Mouse (Mus musculus) heart, embryonic 15.5 days (tissue): ENCODE results near the gene Ccdc154. TPM values are rescaled to one million over a fixed set of nuclear protein-coding genes. Genes with fewer than 3 reads are reported as not detected.
"Not testable (repeated sequence)": the region's sequence is repeated elsewhere in the genome, so short reads cannot be mapped to it uniquely, and the experiment has no call there.

Source experiments
- ATAC-seq: fragments of 200-750 bp; cut with Nextera tagmentation; replicated peaks from 2 replicates; pipeline ENCODE4 v1.8.0; 2017; ENCODE audit warnings: low read depth, moderate TSS enrichment; ENCODE audit not compliant: insufficient number of reproducible peaks, insufficient read depth, low FRiP score
- H3K27ac ChIP-seq: fragments of 300-500 bp; sonication (generic); 2 replicates; pipeline ENCODE4 v1.5.1; 2015; ENCODE audit warnings: mild to moderate bottlenecking, inconsistent platforms
- H3K27me3 ChIP-seq: fragments of 300-500 bp; sonication (generic); 2 replicates; pipeline ENCODE4 v1.6.1; 2015; ENCODE audit warnings: inconsistent platforms
- H3K36me3 ChIP-seq: fragments of 300-500 bp; sonication (generic); 2 replicates; pipeline ENCODE4 v1.6.1; 2015; ENCODE audit warnings: mild to moderate bottlenecking, inconsistent platforms
- H3K4me1 ChIP-seq: fragments of 300-500 bp; sonication (generic); replicated peaks from 2 replicates; pipeline ENCODE4 v1.6.1; 2015; ENCODE audit warnings: inconsistent platforms
- H3K4me2 ChIP-seq: fragments of 300-500 bp; sonication (generic); 2 replicates; pipeline ENCODE4 v1.6.1; 2015; ENCODE audit warnings: inconsistent platforms, mild to moderate bottlenecking, moderate library complexity
- H3K4me3 ChIP-seq: fragments of 300-500 bp; sonication (generic); 2 replicates; pipeline ENCODE4 v1.5.1; 2015; ENCODE audit warnings: mild to moderate bottlenecking, inconsistent platforms
- H3K9ac ChIP-seq: fragments of 300-500 bp; sonication (generic); 2 replicates; pipeline ENCODE4 v1.6.1; 2015; ENCODE audit warnings: mild to moderate bottlenecking, inconsistent platforms
- H3K9me3 ChIP-seq: fragments of 300-500 bp; sonication (generic); replicated peaks from 2 replicates; pipeline ENCODE4 v1.6.1; 2016; ENCODE audit warnings: inconsistent platforms
- WGBS: fragments of 180-500 bp; shearing (Covaris S2); methylation state at CpG from one replicate; pipeline ENCODE4 v1.1.7; 2015; ENCODE audit warnings: mixed read lengths; 5-methylcytosine and 5-hydroxymethylcytosine counted together
- polyA plus RNA-seq: library from polyadenylated mRNA; unstranded; fragments of >200 nt; fragmentation: Nextera tagmentation; extraction: Ambion mirVana; gene quantifications from 2 replicates; pipeline ENCODE4 v1.2.1, GENCODE M21; 2015

The Ccdc154 gene
- polyA plus RNA-seq = 0.05 TPM in 1 of 2 replicates, not detected in the other

GRCm38 (mm10) chr17:25162161-25162560, at the start of gene Ccdc154:
Gene Ccdc154, plus strand, starts transcription at chr17:25162461.
- 90% methylated on average over 1 of the region's 1 CpGs for WGBS
- ATAC-seq = no peak
- Histone ChIP-seq H3K4me3 (no peak within 1 kb of the TSS), H3K4me1 (no peaks in the 10 kb centered on the region), H3K36me3 (peaks cover 17% of the 10 kb centered on the region), H3K4me2 (no peak within 1 kb of the TSS), H3K27me3 (no peaks in the 10 kb centered on the region), H3K9ac (no peak within 1 kb of the TSS), H3K27ac (no peak within 1 kb of the TSS), H3K9me3 (no peaks in the 10 kb centered on the region)

GRCm38 (mm10) chr17:25114908-25115645, 47.2 kb upstream of the Ccdc154 start:
- H3K27ac ChIP-seq = peak overlapping the region; percentile 88
- peak overlapping the region; percentile 66 for H3K4me3 ChIP-seq
- WGBS = 10% methylated on average over 23 of the region's 23 CpGs
- H3K9me3 ChIP-seq = no peaks in the 10 kb centered on the region
- peak overlapping the region; percentile 97 for H3K4me2 ChIP-seq
- ATAC-seq = peak; percentile 68
- no peaks in the 10 kb centered on the region for H3K27me3 ChIP-seq
- peaks cover 30% of the 10 kb centered on the region for H3K4me1 ChIP-seq
- H3K36me3 ChIP-seq = 0 out of 2 replicates have a peak, but pooled peaks cover 9% of the 10 kb centered on the region
- peak overlapping the region; percentile 76 for H3K9ac ChIP-seq

- H3K9me3 ChIP-seq = no peaks in the 10 kb centered on the region
- peak within 1 kb of the TSS; percentile 97 for H3K4me2 ChIP-seq
- ATAC-seq = peak; percentile 90
- peak within 1 kb of the TSS; percentile 66 for H3K4me3 ChIP-seq
- H3K27ac ChIP-seq = peak within 1 kb of the TSS; percentile 88
- 0 out of 2 replicates have a peak, but pooled peaks cover 4% of the 10 kb centered on the region for H3K36me3 ChIP-seq
- peaks cover 30% of the 10 kb centered on the region for H3K4me1 ChIP-seq
- H3K9ac ChIP-seq = peak within 1 kb of the TSS; percentile 76
- WGBS = 5% methylated on average over 40 of the region's 40 CpGs
- H3K27me3 ChIP-seq = no peaks in the 10 kb centered on the region
Measured at GRCm38 (mm10) chr17:25115664-25116432, 46.4 kb upstream of the Ccdc154 start, which contains the start of gene Telo2. Gene Telo2, minus strand, starts transcription at chr17:25115967.

GRCm38 (mm10) chr17:25117263-25117662, 45.0 kb upstream of the Ccdc154 start:
- Histone ChIP-seq H3K27me3 (no peaks in the 10 kb centered on the region), H3K36me3 (no peaks in the 10 kb centered on the region), H3K4me1 (peaks cover 22% of the 10 kb centered on the region), H3K9me3 (no peaks in the 10 kb centered on the region), H3K9ac (no peak overlapping the region), H3K27ac (no peak overlapping the region), H3K4me2 (no peak overlapping the region), H3K4me3 (no peak overlapping the region)
- 35% methylated on average over 4 of the region's 4 CpGs for WGBS
- no peak for ATAC-seq

- H3K36me3 ChIP-seq = no peaks in the 10 kb centered on the region
- no peaks in the 10 kb centered on the region for H3K9me3 ChIP-seq
- 0 out of 2 replicates have a peak, but pooled peaks cover 6% of the 10 kb centered on the region for H3K27me3 ChIP-seq
- 24% methylated on average over 3 of the region's 3 CpGs for WGBS
- no peak for ATAC-seq
- no peak within 1 kb of the TSS for H3K9ac ChIP-seq
- no peak within 1 kb of the TSS for H3K4me3 ChIP-seq
- no peak within 1 kb of the TSS for H3K27ac ChIP-seq
- 0 out of 2 replicates have a peak, but pooled peaks cover 5% of the 10 kb centered on the region for H3K4me1 ChIP-seq
- no peak within 1 kb of the TSS for H3K4me2 ChIP-seq
Measured at GRCm38 (mm10) chr17:25120406-25120805, 41.9 kb upstream of the Ccdc154 start, which contains the start of gene Ptx4. Gene Ptx4, plus strand, starts transcription at chr17:25120760.

GRCm38 (mm10) chr17:25123979-25124378, 38.3 kb upstream of the Ccdc154 start:
- ATAC-seq = no peak
- Histone ChIP-seq H3K9me3 (no peaks in the 10 kb centered on the region), H3K9ac (no peak overlapping the region), H3K36me3 (no peaks in the 10 kb centered on the region), H3K27ac (no peak overlapping the region), H3K27me3 (0 out of 2 replicates have a peak, but pooled peaks cover 6% of the 10 kb centered on the region), H3K4me1 (peaks cover 6% of the 10 kb centered on the region), H3K4me3 (no peak overlapping the region), H3K4me2 (no peak overlapping the region)
- 25% methylated on average over 7 of the region's 7 CpGs for WGBS

GRCm38 (mm10) chr17:25125442-25126060, 36.7 kb upstream of the Ccdc154 start:
- H3K36me3 ChIP-seq, H3K9ac ChIP-seq, H3K4me3 ChIP-seq, ATAC-seq, H3K4me2 ChIP-seq, H3K27me3 ChIP-seq, H3K9me3 ChIP-seq, H3K4me1 ChIP-seq, H3K27ac ChIP-seq: not testable (repeated sequence)
- 52% methylated on average over 3 of the region's 3 CpGs for WGBS

GRCm38 (mm10) chr17:25127079-25127478, 35.2 kb upstream of the Ccdc154 start:
- Histone ChIP-seq H3K4me1 (peaks cover 6% of the 10 kb centered on the region), H3K9me3 (no peaks in the 10 kb centered on the region), H3K27me3 (0 out of 2 replicates have a peak, but pooled peaks cover 6% of the 10 kb centered on the region), H3K36me3 (no peaks in the 10 kb centered on the region), H3K27ac (no peak overlapping the region), H3K4me2 (no peak overlapping the region), H3K4me3 (no peak overlapping the region), H3K9ac (no peak overlapping the region)
- ATAC-seq = peak; percentile 55; the same call in 1 of the 2 replicates
- WGBS = 17% methylated on average over 8 of the region's 8 CpGs

- ATAC-seq = no peak
- 40% methylated on average over 9 of the region's 9 CpGs for WGBS
- Histone ChIP-seq H3K9ac (no peak overlapping the region), H3K9me3 (no peaks in the 10 kb centered on the region), H3K4me3 (no peak overlapping the region), H3K4me2 (no peak overlapping the region), H3K36me3 (no peaks in the 10 kb centered on the region), H3K27me3 (0 out of 2 replicates have a peak, but pooled peaks cover 6% of the 10 kb centered on the region), H3K27ac (no peak overlapping the region), H3K4me1 (peaks cover 6% of the 10 kb centered on the region)
Measured at GRCm38 (mm10) chr17:25127681-25128080, 34.6 kb upstream of the Ccdc154 start.

- Histone ChIP-seq H3K36me3 (no peaks in the 10 kb centered on the region), H3K4me2 (no peak overlapping the region), H3K4me3 (no peak overlapping the region), H3K27me3 (no peaks in the 10 kb centered on the region), H3K4me1 (peaks cover 17% of the 10 kb centered on the region), H3K9me3 (no peaks in the 10 kb centered on the region), H3K27ac (no peak overlapping the region), H3K9ac (no peak overlapping the region)
- WGBS = 86% methylated on average over 1 of the region's 1 CpGs
- no peak for ATAC-seq
Measured at GRCm38 (mm10) chr17:25130060-25130459, 32.2 kb upstream of the Ccdc154 start.

- H3K4me1 ChIP-seq = peaks cover 11% of the 10 kb centered on the region
- H3K9ac ChIP-seq = peak within 1 kb of the TSS; percentile 71
- H3K4me2 ChIP-seq = peak within 1 kb of the TSS; percentile 67
- H3K27me3 ChIP-seq = no peaks in the 10 kb centered on the region
- H3K36me3 ChIP-seq = no peaks in the 10 kb centered on the region
- WGBS = under 1% methylated on average over 40 of the region's 40 CpGs
- no peaks in the 10 kb centered on the region for H3K9me3 ChIP-seq
- H3K27ac ChIP-seq = 0 out of 2 replicates have a peak within 1 kb of the TSS, but pooled peaks have one; percentile 1
- peak; percentile 90 for ATAC-seq
- H3K4me3 ChIP-seq = peak within 1 kb of the TSS; percentile 69
Measured at GRCm38 (mm10) chr17:25133275-25133698, 29.0 kb upstream of the Ccdc154 start, which contains the start of gene Clcn7. Gene Clcn7, plus strand, starts transcription at chr17:25133391.
